Comparison of ENCODE assay signal across 8 mouse cellular contexts in genomic region chr4:150282631-150283334, GRCm38 (mm10). TPM values are rescaled to one million over a fixed set of nuclear protein-coding genes. Genes with fewer than 3 reads are reported as not detected.
DNase-seq lines count a peak whose midpoint lies in the region; ATAC-seq and TF ChIP-seq lines count a peak whose summit lies in the region.

No protein-coding gene starts in this region.

- 8% methylated on average over 5 of the region's 5 CpGs for WGBS in embryonic facial prominence, embryonic 12.5 days
- WGBS in intestine, embryonic 14.5 days, result 6% methylated on average over 5 of the region's 5 CpGs

- H3K36me3 ChIP-seq in embryonic facial prominence, embryonic 12.5 days, result no peaks in the 10 kb centered on the region
- H3K36me3 ChIP-seq in intestine, embryonic 14.5 days (ENCODE audit: control insufficient read depth, insufficient read depth, low read length), result no peaks in the 10 kb centered on the region
- H3K36me3 ChIP-seq in myocyte (ENCODE audit: control insufficient read depth, insufficient read depth), result no peaks in the 10 kb centered on the region

- intact Hi-C loops in left cerebral cortex, adult 2 months (cut with DNase I), result loop anchor here (5.0 kb wide), 1 partner anchor 55 kb away; no protein-coding TSS in a partner anchor
- intact Hi-C loops in gastrocnemius, postnatal 36 days (cut with DNase I), result no loop called here

- peak overlapping the region; percentile 95 for H3K27ac ChIP-seq in left cerebral cortex, adult 2 months
- peak overlapping the region; percentile 94; the same call in 1 of the 2 replicates for H3K27ac ChIP-seq in embryonic facial prominence, embryonic 12.5 days
- H3K27ac ChIP-seq in intestine, embryonic 14.5 days (ENCODE audit: low read depth), result peak overlapping the region; percentile 98

- no peaks in the 10 kb centered on the region for H3K27me3 ChIP-seq in embryonic facial prominence, embryonic 12.5 days
- H3K27me3 ChIP-seq in intestine, embryonic 14.5 days (replicated peaks; ENCODE audit: control insufficient read depth, insufficient read depth, low read length), result no peaks in the 10 kb centered on the region
- no peaks in the 10 kb centered on the region for H3K27me3 ChIP-seq in myocyte (ENCODE audit: control insufficient read depth, insufficient read depth, insufficient read length)

- no peak for DNase-seq in left cerebral cortex, adult 2 months (ENCODE audit: extremely low spot score in 1 of 2, low spot score in 2 of 2)
- no peak for DNase-seq in left cerebral cortex, adult 11 months (ENCODE audit: low spot score)
- DNase-seq in intestine, embryonic 14.5 days (ENCODE audit: low spot score), result no peak
- DNase-seq in gastrocnemius, postnatal 36 days, result no peak
- DNase-seq in frontal cortex, postnatal 25 days (ENCODE audit: low spot score in 2 of 2), result no peak
- no peak for DNase-seq in layer of hippocampus, postnatal 36 days

- peak overlapping the region; percentile 76 for H3K4me2 ChIP-seq in embryonic facial prominence, embryonic 12.5 days (replicated peaks)
- H3K4me2 ChIP-seq in intestine, embryonic 14.5 days (ENCODE audit: low read length), result peak overlapping the region; percentile 63
- peak overlapping the region; percentile 72 for H3K4me2 ChIP-seq in myocyte (ENCODE audit: low read depth)

- peak overlapping the region; percentile 99 for H3K9ac ChIP-seq in embryonic facial prominence, embryonic 12.5 days
- H3K9ac ChIP-seq in intestine, embryonic 14.5 days (ENCODE audit: low read length), result peak overlapping the region; percentile 97

- no peaks in the 10 kb centered on the region for H3K9me3 ChIP-seq in embryonic facial prominence, embryonic 12.5 days
- no peaks in the 10 kb centered on the region for H3K9me3 ChIP-seq in intestine, embryonic 14.5 days (ENCODE audit: control insufficient read depth, low read length)

- peak overlapping the region; percentile 25 for H3ac ChIP-seq in myocyte (ENCODE audit: control insufficient read depth, insufficient read length)

- H3K4me3 ChIP-seq in left cerebral cortex, adult 2 months, result peak overlapping the region; percentile 87
- H3K4me3 ChIP-seq in embryonic facial prominence, embryonic 12.5 days, result peak overlapping the region; percentile 98
- peak overlapping the region; percentile 96 for H3K4me3 ChIP-seq in intestine, embryonic 14.5 days (ENCODE audit: low read depth, low read length)
- peak overlapping the region; percentile 91 for H3K4me3 ChIP-seq in myocyte

- TF ChIP-seq CTCF in left cerebral cortex, adult 2 months (IDR thresholded peaks at IDR 0.05), result no peak

- ATAC-seq in embryonic facial prominence, embryonic 12.5 days (ENCODE audit: insufficient number of reproducible peaks, insufficient read depth, low FRiP score, low TSS enrichment), result no peak
- ATAC-seq in intestine, embryonic 14.5 days (replicated peaks; ENCODE audit: low FRiP score, low TSS enrichment, low read depth), result no peak

- H3K4me1 ChIP-seq in embryonic facial prominence, embryonic 12.5 days, result peaks cover 22% of the 10 kb centered on the region
- H3K4me1 ChIP-seq in intestine, embryonic 14.5 days (replicated peaks; ENCODE audit: control insufficient read depth, insufficient read depth, low read length), result peaks cover 21% of the 10 kb centered on the region

- H3K79me2 ChIP-seq in myocyte (ENCODE audit: control insufficient read depth, insufficient read depth), result peaks cover 58% of the 10 kb centered on the region

- TF ChIP-seq POLR2A in myocyte (IDR thresholded peaks at IDR 0.05; ENCODE audit: insufficient read length, low read depth), result no peak

TF ChIP-seq in myocyte, 11 proteins besides CTCF, POLR2A, EP300 and RAD21:
- TF ChIP-seq CEBPB (IDR thresholded peaks at IDR 0.05; ENCODE audit: insufficient read depth, poor library complexity, severe bottlenecking) (no peak), E2F4 (IDR thresholded peaks at IDR 0.05; ENCODE audit: insufficient read depth) (no peak), POLR2AphosphoS2 (IDR thresholded peaks at IDR 0.05; ENCODE audit: insufficient read length, low read depth) (no peak), USF1 (IDR thresholded peaks at IDR 0.05; ENCODE audit: low read depth) (no peak), TCF3 (IDR thresholded peaks at IDR 0.05; ENCODE audit: insufficient read length, low read depth) (no peak)

RNA-seq across cellular contexts. Expression of gene Rere, which starts 1.3 kb away (rescaled TPM):
- 100 to 1,000 TPM; 113 to 125 TPM for total RNA-seq in left cerebral cortex, adult 2 months (2021)
- polyA plus RNA-seq in embryonic facial prominence, embryonic 12.5 days (2016; fragmentation: Nextera tagmentation; extraction: Ambion mirVana), result 37.7 and 40.7 TPM in 2 replicates
- polyA plus RNA-seq in intestine, embryonic 14.5 days (2014; fragmentation: Nextera tagmentation; extraction: Ambion mirVana), result 38.0 and 38.1 TPM in 2 replicates
- 34.0 TPM for polyA plus RNA-seq in myocyte (2012; fragmentation: generic; extraction: Trizol)
- total RNA-seq in gastrocnemius, postnatal 36 days (2021), result 10 to 100 TPM; 47.6 to 66.2 TPM
- total RNA-seq in layer of hippocampus, postnatal 36 days (2021), result 100 to 1,000 TPM; 114 to 152 TPM

RNA-seq across cellular contexts. Expression of gene Eno1, which starts 46.3 kb away (rescaled TPM):
- total RNA-seq in left cerebral cortex, adult 2 months (2021), result 100 to 1,000 TPM; 410 TPM
- polyA plus RNA-seq in embryonic facial prominence, embryonic 12.5 days (2016; fragmentation: Nextera tagmentation; extraction: Ambion mirVana), result 1,519 and 1,577 TPM in 2 replicates
- 1,930 and 1,939 TPM in 2 replicates for polyA plus RNA-seq in intestine, embryonic 14.5 days (2014; fragmentation: Nextera tagmentation; extraction: Ambion mirVana)
- polyA plus RNA-seq in myocyte (2012; fragmentation: generic; extraction: Trizol), result 1,358 TPM
- 100 to 1,000 TPM; 104 to 128 TPM for total RNA-seq in gastrocnemius, postnatal 36 days (2021)
- total RNA-seq in layer of hippocampus, postnatal 36 days (2021), result 100 to 1,000 TPM; 415 to 417 TPM
